Mouse (Mus musculus) kidney, adult 2 months (tissue): ENCODE measurements around the gene Abhd2. TPM values are rescaled to one million over a fixed set of nuclear protein-coding genes. Genes with fewer than 3 reads are reported as not detected.

Experiments
- DNase-seq: peaks from one replicate; pipeline ENCODE4 v3.0.0; 2021
- H3K27ac ChIP-seq: fragments of 200-500 bp; 2 replicates; pipeline ENCODE4 v1.5.1; 2012; ENCODE audit warnings: low read depth, low read length, control low read depth, inconsistent platforms; ENCODE audit not compliant: insufficient read depth
- H3K27me3 ChIP-seq: fragments of 200-500 bp; replicated peaks from 2 replicates; pipeline ENCODE4 v1.6.1; 2012; ENCODE audit warnings: mild to moderate bottlenecking, moderate library complexity, low read length, inconsistent platforms; ENCODE audit not compliant: control insufficient read depth, insufficient read depth
- H3K36me3 ChIP-seq: fragments of 200-500 bp; 2 replicates; pipeline ENCODE4 v1.6.1; 2012; ENCODE audit warnings: mild to moderate bottlenecking, moderate library complexity, low read length, inconsistent platforms; ENCODE audit not compliant: control insufficient read depth, insufficient read depth
- H3K4me1 ChIP-seq: fragments of 200-500 bp; 2 replicates; pipeline ENCODE4 v1.6.1; 2011; ENCODE audit warnings: low read length; ENCODE audit not compliant: control insufficient read depth, insufficient read depth
- H3K4me3 ChIP-seq: fragments of 200-500 bp; 2 replicates; pipeline ENCODE4 v1.5.1; 2011; ENCODE audit warnings: mild to moderate bottlenecking, low read depth, low read length, control low read depth; ENCODE audit not compliant: insufficient read depth
- CTCF ChIP-seq: fragments of 200-500 bp; conservative IDR thresholded peaks from 2 replicates; pipeline ENCODE4 v1.5.1; 2011; ENCODE audit warnings: low read depth, mild to moderate bottlenecking, control low read depth, low read length, moderate library complexity, mixed read lengths; ENCODE audit not compliant: insufficient read depth, insufficient read length
- POLR2A ChIP-seq: fragments of 200-500 bp; IDR thresholded peaks from one replicate; pipeline ENCODE4 v1.6.1; 2011; ENCODE audit warnings: low read depth, low read length, control low read depth
- WGBS: fragments of 180-500 bp; shearing (Covaris S2); methylation state at CpG from one replicate; pipeline ENCODE4 v1.1.7; 2018; 5-methylcytosine and 5-hydroxymethylcytosine counted together
- polyA plus RNA-seq: library from polyadenylated mRNA; depleted of rRNA; stranded (reverse); fragments of >200 nt; gene quantifications from 2 replicates; pipeline ENCODE4 v1.2.3, GENCODE M21; 2012

Abhd2 gene
- polyA plus RNA-seq, 1 experiment, result 29.4 TPM

DNA sequence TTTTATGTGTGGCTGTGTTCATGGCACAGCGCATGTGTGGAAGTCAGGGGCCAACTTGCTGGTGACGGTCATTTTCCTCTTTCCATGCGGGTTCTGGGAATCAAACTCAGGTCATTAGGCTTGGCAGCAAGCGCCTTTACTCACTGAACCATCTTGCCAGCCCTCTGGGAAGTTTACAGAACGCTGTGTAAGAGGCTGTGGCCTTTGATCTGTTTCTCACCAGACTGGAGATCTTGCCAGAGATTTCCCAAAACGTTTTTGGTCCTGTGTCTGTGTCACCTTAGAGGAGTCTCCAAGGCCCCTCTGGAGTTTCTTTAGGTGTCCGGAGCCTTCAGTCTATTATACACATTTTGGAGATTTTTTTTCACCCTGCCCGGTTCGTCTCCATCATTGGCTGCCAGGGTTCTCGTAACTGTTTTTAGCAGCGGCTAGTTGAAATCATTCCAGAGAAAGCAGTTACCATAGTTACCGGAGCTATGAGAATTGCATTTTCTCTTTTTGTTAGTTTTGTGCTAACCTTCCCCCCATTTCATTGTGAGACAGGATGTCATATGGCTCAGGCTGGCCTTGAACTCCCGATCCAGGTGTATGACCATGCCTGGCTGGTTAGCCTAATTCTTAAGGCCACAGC, 22.3 kb downstream of the Abhd2 start:
- Histone ChIP-seq H3K4me3 (no peak overlapping the region), H3K27ac (no peak overlapping the region), H3K36me3 (no peaks in the 10 kb centered on the region), H3K4me1 (peaks cover 15% of the 10 kb centered on the region), H3K27me3 (no peaks in the 10 kb centered on the region)
- TF ChIP-seq CTCF, result no peak
- TF ChIP-seq POLR2A, result no peak
- peak; percentile 71 for DNase-seq
- 58% methylated on average over 13 of the region's 13 CpGs for WGBS

DNA sequence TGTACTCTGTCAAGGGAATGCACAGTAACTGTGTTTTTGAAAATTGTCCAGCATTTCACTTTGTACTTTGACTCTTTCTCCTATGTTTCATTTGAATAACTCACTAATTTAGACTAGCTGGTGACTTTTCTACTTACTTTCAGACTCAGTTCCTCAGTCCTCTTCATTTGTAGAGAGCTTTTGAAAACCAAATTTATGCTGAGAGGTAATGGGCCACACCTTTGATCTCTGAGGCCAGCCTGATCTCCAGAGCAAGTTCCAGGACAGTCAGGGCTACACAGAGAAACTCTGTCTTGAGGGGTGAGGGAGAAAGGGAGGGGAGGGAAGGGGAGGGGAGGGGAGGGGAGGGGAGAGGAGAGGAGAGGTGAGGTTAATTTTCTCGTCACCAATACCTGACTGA, 25.7 kb downstream of the Abhd2 start:
- 48% methylated on average over 1 of the region's 1 CpGs for WGBS

DNA sequence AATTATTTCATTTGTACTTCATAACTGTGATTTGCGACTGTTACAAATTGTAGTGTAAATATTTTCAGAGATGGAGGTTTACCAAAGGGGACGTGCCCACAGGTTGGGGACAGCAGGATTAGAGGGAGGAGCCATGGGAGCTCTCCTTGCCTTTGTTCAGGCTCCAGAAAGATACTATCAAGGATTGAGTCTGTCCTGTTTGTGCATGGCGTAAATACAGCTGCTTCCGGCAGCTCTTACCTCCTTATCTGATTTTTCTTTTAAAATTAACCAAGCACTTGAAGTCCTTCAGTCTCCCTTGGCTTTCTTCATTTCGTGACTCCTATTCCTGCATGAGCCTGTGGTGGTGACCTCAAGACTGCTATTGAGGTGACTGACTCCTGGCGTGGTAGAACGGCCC, 26.5 kb downstream of the Abhd2 start:
- Histone ChIP-seq H3K4me3 (no peak overlapping the region), H3K36me3 (no peaks in the 10 kb centered on the region), H3K4me1 (peaks cover 32% of the 10 kb centered on the region), H3K27me3 (no peaks in the 10 kb centered on the region), H3K27ac (peak overlapping the region; percentile 33)
- TF ChIP-seq CTCF, result no peak
- no peak for TF ChIP-seq POLR2A
- WGBS, result 63% methylated on average over 7 of the region's 7 CpGs
- DNase-seq, result no peak

More for the DNA sequence above, 25.7 kb downstream of the Abhd2 start:
- peaks cover 32% of the 10 kb centered on the region for H3K4me1 ChIP-seq
- H3K36me3 ChIP-seq, result no peaks in the 10 kb centered on the region
- DNase-seq, result peak; percentile 73
- no peaks in the 10 kb centered on the region for H3K27me3 ChIP-seq
- H3K27ac ChIP-seq, result peak overlapping the region; percentile 33
- H3K4me3 ChIP-seq, result no peak overlapping the region
- TF ChIP-seq CTCF, result no peak
- TF ChIP-seq POLR2A, result no peak

DNA sequence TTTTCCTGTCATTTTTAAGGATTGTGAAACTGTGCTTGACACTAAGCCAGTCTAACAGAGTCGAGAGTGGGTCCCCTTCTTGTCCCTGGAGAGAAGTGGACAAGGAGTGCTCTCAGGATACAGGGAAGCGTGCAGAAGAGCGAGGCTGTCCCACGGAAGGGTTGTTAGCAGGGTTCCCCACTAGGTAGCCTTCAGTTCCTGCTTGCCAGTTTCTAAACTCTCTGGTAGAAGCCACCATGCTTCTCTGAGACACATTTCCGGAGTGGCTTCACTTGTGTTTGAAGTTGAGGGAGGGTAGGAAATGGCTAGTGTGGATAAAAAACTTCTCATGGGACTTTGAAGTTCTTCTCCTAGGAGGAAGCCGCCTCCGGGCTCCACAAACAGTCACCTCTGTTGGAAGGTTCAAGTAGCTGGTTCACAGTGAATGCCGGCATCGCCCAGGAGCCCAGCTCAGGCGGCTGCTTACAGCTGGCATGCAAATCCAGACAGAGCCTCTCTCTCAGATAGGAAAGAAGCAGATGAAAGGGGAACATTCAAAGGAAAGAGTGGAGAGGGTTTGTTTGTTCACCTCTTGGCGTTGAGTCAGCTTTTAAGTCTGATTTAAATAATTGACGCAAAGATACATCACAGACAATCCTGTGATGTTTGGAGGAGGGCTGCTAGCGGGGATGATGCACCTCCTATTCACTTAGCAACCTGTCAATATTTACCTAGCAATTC, 27.6 kb downstream of the Abhd2 start:
- no peak overlapping the region for H3K27ac ChIP-seq
- no peaks in the 10 kb centered on the region for H3K36me3 ChIP-seq
- no peak for TF ChIP-seq POLR2A
- TF ChIP-seq CTCF, result no peak
- H3K27me3 ChIP-seq, result no peaks in the 10 kb centered on the region
- peaks cover 35% of the 10 kb centered on the region for H3K4me1 ChIP-seq
- H3K4me3 ChIP-seq, result no peak overlapping the region
- WGBS, result 50% methylated on average over 13 of the region's 13 CpGs
- peak; percentile 25 for DNase-seq

DNA sequence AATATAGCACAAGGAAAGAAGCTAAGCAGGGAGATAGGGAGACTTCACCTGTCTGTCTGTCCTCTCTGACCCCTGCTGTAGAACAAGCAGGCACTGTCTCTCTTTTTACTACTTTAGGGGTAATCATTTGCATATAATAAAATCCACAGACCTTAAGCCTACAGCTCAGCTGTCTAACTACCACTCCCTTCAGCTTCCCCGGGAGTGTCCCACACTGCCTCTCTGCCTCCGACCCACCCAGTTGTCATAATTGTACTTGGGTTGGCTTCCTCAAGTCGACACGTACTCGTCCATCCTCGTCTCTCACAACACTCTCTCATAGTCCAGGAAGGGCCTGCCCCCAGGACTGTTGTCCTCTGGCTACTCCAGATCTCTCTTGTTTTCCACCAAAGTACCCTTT, 29.1 kb downstream of the Abhd2 start:
- no peaks in the 10 kb centered on the region for H3K36me3 ChIP-seq
- H3K4me1 ChIP-seq, result peaks cover 43% of the 10 kb centered on the region
- no peak overlapping the region for H3K4me3 ChIP-seq
- no peak for DNase-seq
- H3K27ac ChIP-seq, result no peak overlapping the region
- no peaks in the 10 kb centered on the region for H3K27me3 ChIP-seq
- WGBS, result 80% methylated on average over 6 of the region's 6 CpGs
- TF ChIP-seq CTCF (no peak), POLR2A (no peak)

DNA sequence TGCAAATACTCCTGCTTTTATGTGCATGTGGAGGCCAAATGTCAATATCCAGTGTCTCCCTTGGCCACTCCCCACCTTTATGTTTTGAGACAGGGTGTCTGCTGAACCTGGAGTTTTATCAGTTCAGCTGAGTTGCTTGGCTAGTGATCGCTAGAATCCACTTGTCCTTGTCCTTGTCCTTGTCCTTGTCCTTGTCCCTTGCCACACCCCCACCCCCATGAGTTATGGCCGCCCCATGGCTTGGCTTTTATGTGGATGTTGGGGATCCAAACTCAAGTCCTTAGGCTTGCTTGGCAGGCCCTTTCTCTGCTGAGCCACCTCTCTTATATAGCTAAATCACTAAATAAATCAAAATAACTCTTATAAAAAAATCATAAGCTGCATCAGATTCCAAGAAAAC, 29.6 kb downstream of the Abhd2 start:
- H3K4me3 ChIP-seq, result no peak overlapping the region
- H3K27ac ChIP-seq, result no peak overlapping the region
- DNase-seq, result no peak
- TF ChIP-seq POLR2A, result no peak
- peaks cover 43% of the 10 kb centered on the region for H3K4me1 ChIP-seq
- no peaks in the 10 kb centered on the region for H3K27me3 ChIP-seq
- WGBS, result 82% methylated on average over 2 of the region's 2 CpGs
- no peaks in the 10 kb centered on the region for H3K36me3 ChIP-seq

DNA sequence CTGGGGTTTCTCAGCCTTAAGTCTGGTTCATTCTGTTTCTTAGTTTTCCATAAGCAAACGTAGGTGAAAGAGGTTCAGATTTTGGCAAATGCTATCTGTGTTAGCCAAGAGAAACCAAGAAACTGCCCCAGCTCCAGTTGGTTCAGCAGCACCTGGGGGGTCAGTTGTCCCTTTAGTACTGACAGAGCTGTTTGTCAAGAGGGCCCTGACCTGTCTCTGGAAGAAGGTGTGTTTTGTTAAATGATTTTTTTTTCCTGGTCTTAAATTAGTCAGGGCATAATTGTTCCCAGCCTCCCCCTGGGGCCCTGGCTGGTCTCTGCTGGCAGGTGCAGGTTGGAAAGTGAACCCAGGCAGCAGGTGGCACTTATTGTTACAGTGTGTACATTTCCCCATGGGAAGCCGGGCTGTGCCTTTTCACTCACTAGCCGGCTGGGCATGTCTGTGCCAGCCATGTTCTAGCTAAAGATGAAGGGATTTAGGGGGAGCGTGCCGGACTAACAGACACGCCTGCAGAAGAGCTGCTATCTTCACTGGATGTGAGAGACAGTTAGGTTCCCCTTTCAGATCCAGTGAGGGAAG, 30.3 kb downstream of the Abhd2 start:
- peak; percentile 37 for DNase-seq
- 66% methylated on average over 6 of the region's 6 CpGs for WGBS

More for the DNA sequence above, 30.3 kb downstream of the Abhd2 start:
- no peaks in the 10 kb centered on the region for H3K36me3 ChIP-seq
- H3K4me1 ChIP-seq, result peaks cover 41% of the 10 kb centered on the region
- H3K27me3 ChIP-seq, result no peaks in the 10 kb centered on the region
- H3K27ac ChIP-seq, result peak overlapping the region; percentile 15
- TF ChIP-seq POLR2A (no peak), CTCF (no peak)
- no peak overlapping the region for H3K4me3 ChIP-seq
